In genomic region chr10:53423091-53423490, GRCm38 (mm10) we compare ENCODE assay signal across 23 mouse cellular contexts. TPM values are rescaled to one million over a fixed set of nuclear protein-coding genes. Genes with fewer than 3 reads are reported as not detected.
DNase-seq lines count a peak whose midpoint lies in the region; ATAC-seq and TF ChIP-seq lines count a peak whose summit lies in the region.
"Had no signal": no experiment of that assay in that cellular context is flagged by ENCODE, and none has a peak within 500 bp of the region (broad histone marks: within the 10 kb centered on the region; RNA-seq: fewer than 3 reads in every experiment).

No protein-coding gene starts in this region.

- no peaks in the 10 kb centered on the region for H3K27me3 ChIP-seq in liver, adult 2 months (ENCODE audit: control insufficient read depth, insufficient read depth, low read length)
- no peaks in the 10 kb centered on the region for H3K27me3 ChIP-seq in MEL (ENCODE audit: control insufficient read depth in 1 of 2, insufficient read depth in 2 of 2, low read length in 2 of 2)
- no peaks in the 10 kb centered on the region for H3K27me3 ChIP-seq in stomach, postnatal 0 days (ENCODE audit: control insufficient read depth, insufficient read depth, low read length)
- H3K27me3 ChIP-seq: embryonic facial prominence, embryonic 13.5 days; embryonic facial prominence, embryonic 15.5 days; forebrain, embryonic 12.5 days; Patski had no signal

- H3K4me2 ChIP-seq in stomach, postnatal 0 days (replicated peaks; ENCODE audit: low read depth): no peak overlapping the region
- H3K4me2 ChIP-seq: embryonic facial prominence, embryonic 13.5 days; embryonic facial prominence, embryonic 15.5 days; forebrain, embryonic 12.5 days had no signal

- no peaks in the 10 kb centered on the region for H3K36me3 ChIP-seq in liver, adult 2 months (ENCODE audit: control insufficient read depth, insufficient read depth, low read length)
- peaks cover 0 to 71% of the 10 kb centered on the region in 2 experiments; a peak in 2 of 4 replicates for H3K36me3 ChIP-seq in MEL (ENCODE audit: control insufficient read depth in 1 of 2, insufficient read depth in 2 of 2, low read length in 2 of 2)
- no peaks in the 10 kb centered on the region for H3K36me3 ChIP-seq in stomach, postnatal 0 days (ENCODE audit: control insufficient read depth, insufficient read depth, low read length)
- H3K36me3 ChIP-seq: embryonic facial prominence, embryonic 13.5 days; embryonic facial prominence, embryonic 15.5 days; forebrain, embryonic 10.5 days; forebrain, embryonic 12.5 days had no signal

- peaks cover 4% of the 10 kb centered on the region; the same call in 1 of the 2 replicates for H3K4me1 ChIP-seq in liver, adult 2 months (ENCODE audit: control insufficient read depth, insufficient read depth, low read length)
- H3K4me1 ChIP-seq in MEL (ENCODE audit: control insufficient read depth in 1 of 2, insufficient read depth in 2 of 2, low read length in 2 of 2): peaks cover 44 to 65% of the 10 kb centered on the region in 2 experiments
- no peaks in the 10 kb centered on the region for H3K4me1 ChIP-seq in stomach, postnatal 0 days (replicated peaks; ENCODE audit: control insufficient read depth, insufficient read depth)
- H3K4me1 ChIP-seq: forebrain, embryonic 10.5 days; forebrain, embryonic 12.5 days had no signal

- no peak for TF ChIP-seq EP300 in MEL (IDR thresholded peaks at IDR 0.05; ENCODE audit: low read depth in 1 of 2, low read length in 2 of 2)
- no peak for TF ChIP-seq EP300 in stomach, postnatal 0 days (optimal IDR thresholded peaks at IDR 0.05)

- no peak for TF ChIP-seq CTCF in liver, adult 2 months (IDR thresholded peaks at IDR 0.05; ENCODE audit: low read depth, low read length)
- no peak for TF ChIP-seq CTCF in MEL (IDR thresholded peaks at IDR 0.05 in 2 of 3, conservative IDR thresholded peaks at IDR 0.05 in 1 of 3; ENCODE audit: control insufficient read depth in 1 of 3, insufficient read depth in 1 of 3, low read depth in 2 of 3, low read length in 3 of 3, poor library complexity in 1 of 3, severe bottlenecking in 1 of 3)
- no peak for TF ChIP-seq CTCF in stomach, postnatal 0 days (IDR thresholded peaks at IDR 0.05; ENCODE audit: low read depth)

- WGBS in liver, adult 2 months: 41% methylated on average over 1 of the region's 1 CpGs
- whole genome bisulfite sequencing in stomach, postnatal 0 days: 82% methylated on average over 1 of the region's 1 CpGs

- TF ChIP-seq POLR2A in liver, adult 2 months (IDR thresholded peaks at IDR 0.05; ENCODE audit: extremely low read depth, insufficient read depth, low read length): no peak
- no peak for TF ChIP-seq POLR2A in MEL (IDR thresholded peaks at IDR 0.05; ENCODE audit: control insufficient read depth in 1 of 2, insufficient read depth in 1 of 2, low read depth in 1 of 2, low read length in 2 of 2, poor library complexity in 1 of 2)

- DNase-seq in liver, adult 2 months (ENCODE audit: extremely low read depth, low read depth, low spot score): peak; percentile 98
- DNase-seq in liver: no peak
- no peak for DNase-seq in MEL (ENCODE audit: low read depth, low spot score)
- DNase-seq in stomach, postnatal 0 days (ENCODE audit: low spot score): no peak
- DNase-seq in cerebellum, adult 9-10 months: no peak
- DNase-seq: adrenal gland, adult 8-10 months; adrenal gland, postnatal 14 days; adrenal gland, postnatal 36 days; cerebellum, adult 11-12 months; cerebellum, adult 2 months; cerebellum, adult 9-11 months; cerebellum, postnatal 14 days; cerebellum, postnatal 36 days; embryo, embryonic 11 days had no signal

- H3K4me3 ChIP-seq in liver, adult 2 months (ENCODE audit: insufficient read depth, low read depth, low read length): no peak overlapping the region
- no peak overlapping the region for H3K4me3 ChIP-seq in MEL (ENCODE audit: control insufficient read depth in 1 of 2, insufficient read depth in 1 of 2, low read depth in 2 of 2, low read length in 2 of 2)
- H3K4me3 ChIP-seq in stomach, postnatal 0 days (ENCODE audit: low read depth, low read length): no peak overlapping the region
- H3K4me3 ChIP-seq: embryonic facial prominence, embryonic 13.5 days; embryonic facial prominence, embryonic 15.5 days; erythroblast, embryonic 14.5 days; forebrain, embryonic 10.5 days; forebrain, embryonic 12.5 days had no signal

- no peaks in the 10 kb centered on the region for H3K79me2 ChIP-seq in liver, adult 2 months (ENCODE audit: control insufficient read depth, insufficient read depth, low read length)
- no peaks in the 10 kb centered on the region for H3K79me2 ChIP-seq in MEL (ENCODE audit: control insufficient read depth, insufficient read depth, low read length, poor library complexity)

- peak overlapping the region; percentile 94 for H3K27ac ChIP-seq in liver, adult 2 months (replicated peaks; ENCODE audit: insufficient read depth, low read depth, low read length)
- H3K27ac ChIP-seq in MEL (ENCODE audit: control insufficient read depth, low read depth, low read length): peak overlapping the region; percentile 67; the same call in 1 of the 2 replicates
- H3K27ac ChIP-seq in stomach, postnatal 0 days (replicated peaks): no peak overlapping the region
- H3K27ac ChIP-seq: embryonic facial prominence, embryonic 13.5 days; embryonic facial prominence, embryonic 15.5 days; forebrain, embryonic 10.5 days; forebrain, embryonic 12.5 days had no signal

- H3K9me3 ChIP-seq in MEL (replicated peaks; ENCODE audit: insufficient read depth, low read length): no peaks in the 10 kb centered on the region
- H3K9me3 ChIP-seq in stomach, postnatal 0 days (ENCODE audit: control insufficient read depth, low read length): no peaks in the 10 kb centered on the region
- H3K9me3 ChIP-seq: embryonic facial prominence, embryonic 13.5 days; embryonic facial prominence, embryonic 15.5 days; forebrain, embryonic 10.5 days; forebrain, embryonic 12.5 days had no signal

- 0 out of 2 replicates have a peak, but pooled peaks have one; percentile 24 for ATAC-seq in stomach, postnatal 0 days (ENCODE audit: low FRiP score, low TSS enrichment)
- ATAC-seq: activated CD4-positive, CD25-positive, alpha-beta regulatory T cell, adult 4 months; forebrain, embryonic 14.5 days; forebrain, embryonic 16.5 days; Patski had no signal

- 0 out of 2 replicates have a peak overlapping the region, but pooled peaks have one; percentile 11 for H3K9ac ChIP-seq in liver, adult 2 months (ENCODE audit: low read depth, low read length)
- H3K9ac ChIP-seq in MEL (ENCODE audit: control insufficient read depth, low read depth, low read length, poor library complexity, severe bottlenecking): no peak overlapping the region
- no peak overlapping the region for H3K9ac ChIP-seq in stomach, postnatal 0 days (ENCODE audit: low read length)
- H3K9ac ChIP-seq: embryonic facial prominence, embryonic 13.5 days; embryonic facial prominence, embryonic 15.5 days; forebrain, embryonic 12.5 days had no signal

- no peak for TF ChIP-seq RAD21 in MEL (IDR thresholded peaks at IDR 0.05; ENCODE audit: low read depth, low read length)

TF ChIP-seq in MEL, 35 proteins besides CTCF, POLR2A, EP300 and RAD21:
- TF ChIP-seq KAT2A (conservative IDR thresholded peaks at IDR 0.05; ENCODE audit: low read depth, low read length): no peak
- TF ChIP-seq NELFE (IDR thresholded peaks at IDR 0.05; ENCODE audit: low read depth, low read length): no peak
- no peak for TF ChIP-seq MAZ (IDR thresholded peaks at IDR 0.05; ENCODE audit: low read depth, low read length)
- no peak for TF ChIP-seq MYB (IDR thresholded peaks at IDR 0.05; ENCODE audit: low read depth, low read length)
- no peak for TF ChIP-seq GABPA (IDR thresholded peaks at IDR 0.05; ENCODE audit: low read depth, low read length)
- no peak for TF ChIP-seq TCF12 (IDR thresholded peaks at IDR 0.05; ENCODE audit: low read depth, low read length)
- TF ChIP-seq MXI1 (IDR thresholded peaks at IDR 0.05; ENCODE audit: low read depth, low read length): no peak
- TF ChIP-seq POLR2AphosphoS2 (IDR thresholded peaks at IDR 0.05; ENCODE audit: low read length): no peak
- TF ChIP-seq ELF1 (IDR thresholded peaks at IDR 0.05; ENCODE audit: low read depth, low read length): no peak
- TF ChIP-seq E2F4 (IDR thresholded peaks at IDR 0.05; ENCODE audit: borderline replicate concordance, low read depth, low read length): no peak
- TF ChIP-seq UBTF (IDR thresholded peaks at IDR 0.05; ENCODE audit: borderline replicate concordance, insufficient read depth, low read depth, low read length): no peak
- no peak for TF ChIP-seq SMC3 (IDR thresholded peaks at IDR 0.05; ENCODE audit: low read depth, low read length)

RNA-seq across cellular contexts. Expression of gene Cep85l, which starts 43.3 kb away (rescaled TPM):
- 25.3 and 30.8 TPM in 2 replicates for total RNA-seq in liver, adult 2 months (2014; rRNA removed)
- polyA plus RNA-seq in liver, adult 2 months (2012; rRNA removed): 3.9 and 4.2 TPM in 2 replicates
- 2.1 and 2.2 TPM in 2 replicates for total RNA-seq in MEL (2012; rRNA removed)
- 10 to 100 TPM in 1 of 2 experiments, 1 to 10 TPM in 1; 3.0 to 43.1 TPM for polyA plus RNA-seq in MEL (2012; ENCODE audit: insufficient read depth in 1 of 2, insufficient read length in 2 of 2, low read depth in 1 of 2, low replicate concordance in 2 of 2, missing spikeins in 1 of 2)
- 1.6 and 2.0 TPM in 2 replicates for polyA plus RNA-seq in stomach, postnatal 0 days (2015; fragmentation: Nextera tagmentation; extraction: Ambion mirVana)
